Mouse (Mus musculus): Measurements from ENCODE around the gene Pakap. TPM values are rescaled to one million over a fixed set of nuclear protein-coding genes. Genes with fewer than 3 reads are reported as not detected.

Pakap gene
- total RNA-seq, 2 experiments from 2014 or later: 37.4 to 44.3 TPM

GRCm38 (mm10) chr4:57614686-57615085, 46.7 kb downstream of the Pakap start:
- DNase-seq (ENCODE audit: low spot score): no peak
- intact Hi-C loops (cut with DNase I): no loop called here

- intact Hi-C loops (cut with DNase I): no loop called here
- DNase-seq (ENCODE audit: low spot score): no peak
Observed at GRCm38 (mm10) chr4:57618743-57619142, 50.8 kb downstream of the Pakap start.

- intact Hi-C loops (cut with DNase I): no loop called here
- DNase-seq (ENCODE audit: low spot score): no peak
Observed at GRCm38 (mm10) chr4:57622816-57623215, 54.8 kb downstream of the Pakap start.

- DNase-seq (ENCODE audit: low spot score): no peak
- intact Hi-C loops (cut with DNase I): no loop called here
Observed at GRCm38 (mm10) chr4:57624819-57625218, 56.8 kb downstream of the Pakap start.

- intact Hi-C loops (cut with DNase I): no loop called here
- no peak for DNase-seq (ENCODE audit: low spot score)
Observed at GRCm38 (mm10) chr4:57625306-57625705, 57.3 kb downstream of the Pakap start.

GRCm38 (mm10) chr4:57625756-57626155, 57.8 kb downstream of the Pakap start:
- intact Hi-C loops (cut with DNase I): no loop called here
- no peak for DNase-seq (ENCODE audit: low spot score)

GRCm38 (mm10) chr4:57626921-57627320, 58.9 kb downstream of the Pakap start:
- intact Hi-C loops (cut with DNase I): no loop called here
- DNase-seq (ENCODE audit: low spot score): no peak

GRCm38 (mm10) chr4:57632386-57632785, 64.4 kb downstream of the Pakap start:
- intact Hi-C loops (cut with DNase I): no loop called here
- DNase-seq (ENCODE audit: low spot score): no peak

- intact Hi-C loops (cut with DNase I): no loop called here
- DNase-seq (ENCODE audit: low spot score): no peak
Observed at GRCm38 (mm10) chr4:57633052-57633451, 65.1 kb downstream of the Pakap start.

- intact Hi-C loops (cut with DNase I): no loop called here
- no peak for DNase-seq (ENCODE audit: low spot score)
Observed at GRCm38 (mm10) chr4:57634956-57635355, 67.0 kb downstream of the Pakap start.

- intact Hi-C loops (cut with DNase I): no loop called here
Observed at GRCm38 (mm10) chr4:57636782-57637482, 69.0 kb downstream of the Pakap start.

GRCm38 (mm10) chr4:57637636-57638386, 69.8 kb downstream of the Pakap start:
- DNase-seq (ENCODE audit: low spot score): no peak
- intact Hi-C loops (cut with DNase I): no loop called here

More at GRCm38 (mm10) chr4:57636782-57637482, 69.0 kb downstream of the Pakap start:
- no peak for DNase-seq (ENCODE audit: low spot score)

- intact Hi-C loops (cut with DNase I): no loop called here
- DNase-seq (ENCODE audit: low spot score): no peak
Observed at GRCm38 (mm10) chr4:57638941-57639340, 71.0 kb downstream of the Pakap start.

- intact Hi-C loops (cut with DNase I): no loop called here
- no peak for DNase-seq (ENCODE audit: low spot score)
Observed at GRCm38 (mm10) chr4:57640222-57640621, 72.2 kb downstream of the Pakap start.

GRCm38 (mm10) chr4:57640971-57641370, 73.0 kb downstream of the Pakap start:
- DNase-seq (ENCODE audit: low spot score): no peak
- intact Hi-C loops (cut with DNase I): no loop called here

GRCm38 (mm10) chr4:57650994-57651393, 83.0 kb downstream of the Pakap start:
- intact Hi-C loops (cut with DNase I): no loop called here

GRCm38 (mm10) chr4:57651547-57651946, 83.6 kb downstream of the Pakap start:
- intact Hi-C loops (cut with DNase I): no loop called here
- no peak for DNase-seq (ENCODE audit: low spot score)

More at GRCm38 (mm10) chr4:57650994-57651393, 83.0 kb downstream of the Pakap start:
- DNase-seq (ENCODE audit: low spot score): no peak

- intact Hi-C loops (cut with DNase I): no loop called here
- no peak for DNase-seq (ENCODE audit: low spot score)
Observed at GRCm38 (mm10) chr4:57652185-57652904, 84.4 kb downstream of the Pakap start.

- no peak for DNase-seq (ENCODE audit: low spot score)
- intact Hi-C loops (cut with DNase I): no loop called here
Observed at GRCm38 (mm10) chr4:57655966-57656365, 88.0 kb downstream of the Pakap start.

GRCm38 (mm10) chr4:57656388-57656787, 88.4 kb downstream of the Pakap start:
- intact Hi-C loops (cut with DNase I): no loop called here
- DNase-seq (ENCODE audit: low spot score): no peak

- intact Hi-C loops (cut with DNase I): no loop called here
- DNase-seq (ENCODE audit: low spot score): no peak
Observed at GRCm38 (mm10) chr4:57656861-57657260, 88.9 kb downstream of the Pakap start.
